Mouse (Mus musculus) CH12.LX (cell line): ENCODE measurements around the gene Lurap1. TPM values are rescaled to one million over a fixed set of nuclear protein-coding genes. Genes with fewer than 3 reads are reported as not detected.
A peak's percentile ranks its signal among the peaks of the same experiment; 100 is the strongest.

Experiments used
- DNase-seq: peaks from one replicate; pipeline ENCODE4 v3.0.0-alpha.2; 2013; ENCODE audit errors: extremely low read depth
- H3K27ac ChIP-seq: 2 replicates; pipeline ENCODE4 v1.5.1; 2012; ENCODE audit warnings: low read depth, mild to moderate bottlenecking, control low read depth, moderate library complexity; ENCODE audit not compliant: insufficient read depth
- H3K27me3 ChIP-seq: replicated peaks from 2 replicates; pipeline ENCODE3; 2012; ENCODE audit warnings: inconsistent platforms
- H3K36me3 ChIP-seq, 2 experiments: replicated peaks in 1 of 2; 2 replicates each; pipeline versions ENCODE3 to v1.6.1; 2012; ENCODE audit warnings: inconsistent platforms in 1 of 2, low read length in 1 of 2, mild to moderate bottlenecking in 1 of 2, mixed read lengths in 1 of 2, moderate library complexity in 1 of 2; ENCODE audit not compliant: control insufficient read depth in 1 of 2, insufficient read depth in 1 of 2
- H3K4me1 ChIP-seq, 2 experiments: 2 replicates each; pipeline ENCODE4 v1.6.1; 2012; ENCODE audit warnings: inconsistent platforms in 1 of 2, moderate library complexity in 1 of 2; ENCODE audit not compliant: insufficient read depth in 2 of 2, control insufficient read depth in 1 of 2
- H3K4me2 ChIP-seq: 2 replicates; pipeline ENCODE4 v1.6.1; 2012; ENCODE audit warnings: low read depth, mild to moderate bottlenecking, control low read depth; ENCODE audit not compliant: poor library complexity, insufficient read depth, severe bottlenecking
- H3K4me3 ChIP-seq, 3 experiments: fragments of 150-350 bp in 1 of 3; sonication (generic) in 1 of 3; replicated peaks in 1 of 3; 2 replicates each; pipeline versions ENCODE3 to v1.5.1; 2011 to 2012; ENCODE audit warnings: low read depth in 2 of 3, low read length in 2 of 3, mild to moderate bottlenecking in 2 of 3, moderate library complexity in 2 of 3, control low read depth in 1 of 3, improper control_type of control experiment in 1 of 3, inconsistent platforms in 1 of 3, mixed read lengths in 1 of 3; ENCODE audit not compliant: poor library complexity in 1 of 3
- H3K79me2 ChIP-seq: replicated peaks from 2 replicates; pipeline ENCODE4 v1.6.1; 2012; ENCODE audit warnings: mild to moderate bottlenecking, moderate library complexity; ENCODE audit not compliant: control insufficient read depth, poor library complexity, insufficient read depth, severe bottlenecking; ENCODE audit errors: extremely low read depth
- H3K9ac ChIP-seq: 2 replicates; pipeline ENCODE4 v1.6.1; 2012; ENCODE audit warnings: low read depth, mild to moderate bottlenecking, control low read depth, moderate library complexity; ENCODE audit not compliant: insufficient read depth
- H3K9me3 ChIP-seq: replicated peaks from 2 replicates; pipeline ENCODE3; 2012; ENCODE audit warnings: low read length, inconsistent platforms, mixed read lengths
- CHD1 ChIP-seq: IDR thresholded peaks from 2 replicates; pipeline ENCODE4 v1.6.1; 2012; ENCODE audit warnings: low read depth, low read length, improper control_type of control experiment, inconsistent platforms
- CHD2 ChIP-seq: IDR thresholded peaks from 2 replicates; pipeline ENCODE4 v1.6.1; 2011; ENCODE audit warnings: low read length, improper control_type of control experiment
- CTCF ChIP-seq, 2 experiments: IDR thresholded peaks in 1 of 2; conservative IDR thresholded peaks in 1 of 2; 2 replicates each; pipeline ENCODE4 v1.5.1; 2011 to 2012; ENCODE audit warnings: low read depth in 2 of 2, low read length in 2 of 2, improper control_type of control experiment in 1 of 2, inconsistent platforms in 1 of 2, mild to moderate bottlenecking in 1 of 2, moderate library complexity in 1 of 2
- E2F4 ChIP-seq: IDR thresholded peaks from 2 replicates; pipeline ENCODE4 v1.6.1; 2011; ENCODE audit warnings: low read depth, low read length, improper control_type of control experiment; ENCODE audit not compliant: insufficient replicate concordance
- EP300 ChIP-seq: IDR thresholded peaks from 2 replicates; pipeline ENCODE4 v1.6.1; 2011; ENCODE audit warnings: low read length, improper control_type of control experiment
- ETS1 ChIP-seq: conservative IDR thresholded peaks from 2 replicates; pipeline ENCODE4 v1.6.1; 2012; ENCODE audit warnings: low read depth, mild to moderate bottlenecking, inconsistent platforms, low read length, improper control_type of control experiment, moderate library complexity
- HCFC1 ChIP-seq: IDR thresholded peaks from 2 replicates; pipeline ENCODE4 v1.6.1; 2012; ENCODE audit warnings: low read depth, mild to moderate bottlenecking, inconsistent platforms, low read length, improper control_type of control experiment
- IRF4 ChIP-seq: IDR thresholded peaks from 2 replicates; pipeline ENCODE4 v1.6.1; 2014; ENCODE audit warnings: low read depth, mild to moderate bottlenecking, inconsistent platforms, low read length, improper control_type of control experiment
- KAT2A ChIP-seq: IDR thresholded peaks from 2 replicates; pipeline ENCODE4 v1.6.1; 2012; ENCODE audit warnings: low read length, improper control_type of control experiment, inconsistent platforms; ENCODE audit not compliant: insufficient replicate concordance
- MAX ChIP-seq: IDR thresholded peaks from 2 replicates; pipeline ENCODE4 v1.6.1; 2011; ENCODE audit warnings: low read length, improper control_type of control experiment
- MAZ ChIP-seq: IDR thresholded peaks from 2 replicates; pipeline ENCODE4 v1.6.1; 2012; ENCODE audit warnings: low read depth, mild to moderate bottlenecking, inconsistent platforms, low read length, improper control_type of control experiment, moderate library complexity
- MEF2A ChIP-seq: IDR thresholded peaks from 2 replicates; pipeline ENCODE4 v1.6.1; 2014; ENCODE audit warnings: low read depth, mild to moderate bottlenecking, inconsistent platforms, low read length, improper control_type of control experiment, borderline replicate concordance
- MYC ChIP-seq: IDR thresholded peaks from 2 replicates; pipeline ENCODE4 v1.6.1; 2011; ENCODE audit warnings: low read depth, mild to moderate bottlenecking, improper control_type of control experiment, low read length
- NELFE ChIP-seq: IDR thresholded peaks from 2 replicates; pipeline ENCODE4 v1.6.1; 2011; ENCODE audit warnings: low read depth, low read length, improper control_type of control experiment
- NRF1 ChIP-seq: IDR thresholded peaks from 2 replicates; pipeline ENCODE4 v1.6.1; 2014; ENCODE audit warnings: low read depth, mild to moderate bottlenecking, inconsistent platforms, low read length, improper control_type of control experiment, moderate library complexity
- POLR2A ChIP-seq: IDR thresholded peaks from 2 replicates; pipeline ENCODE4 v1.6.1; 2011; ENCODE audit warnings: low read depth, mild to moderate bottlenecking, improper control_type of control experiment, low read length
- POLR2AphosphoS2 ChIP-seq: IDR thresholded peaks from 2 replicates; pipeline ENCODE4 v1.6.1; 2011; ENCODE audit warnings: low read depth, low read length, improper control_type of control experiment
- RCOR1 ChIP-seq: conservative IDR thresholded peaks from 2 replicates; pipeline ENCODE4 v1.6.1; 2012; ENCODE audit warnings: low read depth, mild to moderate bottlenecking, inconsistent platforms, low read length, improper control_type of control experiment
- SIN3A ChIP-seq: IDR thresholded peaks from 2 replicates; pipeline ENCODE4 v1.6.1; 2012; ENCODE audit warnings: low read length, improper control_type of control experiment, inconsistent platforms
- SMC3 ChIP-seq: IDR thresholded peaks from 2 replicates; pipeline ENCODE4 v1.6.1; 2011; ENCODE audit warnings: low read depth, low read length, improper control_type of control experiment
- TBP ChIP-seq: conservative IDR thresholded peaks from 2 replicates; pipeline ENCODE4 v1.6.1; 2011; ENCODE audit warnings: low read depth, low read length, improper control_type of control experiment
- TCF12 ChIP-seq: IDR thresholded peaks from 2 replicates; pipeline ENCODE4 v1.6.1; 2014; ENCODE audit warnings: low read depth, mild to moderate bottlenecking, inconsistent platforms, low read length, improper control_type of control experiment
- USF1 ChIP-seq: IDR thresholded peaks from 2 replicates; pipeline ENCODE4 v1.6.1; 2014; ENCODE audit warnings: low read depth, mild to moderate bottlenecking, inconsistent platforms, low read length, improper control_type of control experiment
- USF2 ChIP-seq: conservative IDR thresholded peaks from 2 replicates; pipeline ENCODE4 v1.6.1; 2011; ENCODE audit warnings: low read depth, low read length, improper control_type of control experiment
- ZKSCAN1 ChIP-seq: IDR thresholded peaks from 2 replicates; pipeline ENCODE4 v1.6.1; 2012; ENCODE audit warnings: low read depth, inconsistent platforms, low read length, improper control_type of control experiment, borderline replicate concordance
- ZMIZ1 ChIP-seq: IDR thresholded peaks from 2 replicates; pipeline ENCODE4 v1.6.1; 2012; ENCODE audit warnings: low read depth, mild to moderate bottlenecking, inconsistent platforms, low read length, improper control_type of control experiment
- ZNF384 ChIP-seq: IDR thresholded peaks from 2 replicates; pipeline ENCODE4 v1.6.1; 2012; ENCODE audit warnings: low read depth, low read length, improper control_type of control experiment, inconsistent platforms
- dilution Hi-C: fragments of 300-500 bp; cut with MboI; formaldehyde crosslinking; loops from 2 replicates; pipeline ENCODE4 v1.14.3; 2020; ENCODE audit warnings: low sequenced_read_pairs; ENCODE audit not compliant: extremely low pct_unique_long_range_greater_than_20kb, extremely low pct_ligation_motif_present
- in situ Hi-C: fragments of 300-500 bp; cut with MboI; formaldehyde crosslinking; loops from 3 replicates; pipeline ENCODE4 v1.14.3; 2019; ENCODE audit warnings: low sequenced_read_pairs, low pct_ligation_motif_present, low pct_unique_long_range_greater_than_20kb, mixed read lengths
- polyA plus RNA-seq: library from polyadenylated mRNA; unstranded; fragments of >175 nt; gene quantifications from 2 replicates; pipeline ENCODE4 v1.2.1, GENCODE M21; 2012; ENCODE audit warnings: low read depth; ENCODE audit not compliant: insufficient read length
- total RNA-seq, 2 experiments: library from RNA; depleted of rRNA; stranded (reverse); fragments of 300-350 nt in 1 of 2; fragments of >200 nt in 1 of 2; gene quantifications; 2 replicates each; pipeline ENCODE4 v1.2.3; 2012 to 2014

Gene Lurap1
- total and polyA plus RNA-seq, 3 experiments, result 0.10 TPM; not detected in 2

DNA sequence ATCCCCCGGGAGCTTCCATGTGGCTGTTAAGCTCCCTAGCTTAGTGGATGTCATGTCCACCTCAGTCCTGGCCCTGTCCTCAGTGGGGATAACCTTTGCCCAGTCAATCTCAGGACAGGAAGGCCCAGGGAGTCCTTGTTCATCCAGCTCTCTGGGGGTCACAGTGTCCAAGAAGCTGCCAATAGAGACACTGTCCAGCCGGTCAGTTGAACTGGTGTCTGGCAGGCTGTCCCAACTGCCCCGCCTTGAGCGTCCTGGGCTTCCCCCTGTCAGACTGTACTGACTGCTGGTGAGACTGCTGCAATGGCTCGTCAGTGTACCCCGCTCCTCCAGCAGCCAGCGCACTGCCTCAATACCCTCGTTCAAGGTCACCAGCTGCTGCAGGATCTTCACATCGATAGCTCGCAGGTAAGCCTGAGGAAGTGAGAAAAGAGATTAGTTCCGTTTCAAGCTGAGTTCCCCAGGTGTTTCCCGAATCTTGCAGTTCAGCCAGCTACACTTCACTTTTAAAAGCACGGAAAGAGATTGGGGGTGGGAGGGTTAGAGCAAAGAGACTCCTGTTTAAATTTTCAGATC is 13.6 kb downstream of the Lurap1 start:
- H3K4me2 ChIP-seq, result peak overlapping the region; percentile 8
- H3K36me3 ChIP-seq, result peaks cover 0 to 2% of the 10 kb centered on the region in 2 experiments
- peak overlapping the region in 1 of 3 experiments; percentile 2 for H3K4me3 ChIP-seq
- in situ Hi-C loops (no loop called here), dilution Hi-C loops (no loop called here)
- H3K9me3 ChIP-seq, result no peaks in the 10 kb centered on the region
- H3K79me2 ChIP-seq, result no peaks in the 10 kb centered on the region
- no peak overlapping the region for H3K9ac ChIP-seq
- TF ChIP-seq USF2 (no peak), KAT2A (no peak), TBP (no peak), HCFC1 (no peak), SMC3 (no peak), MAZ (no peak), IRF4 (peak; percentile 83), CHD1 (no peak), E2F4 (no peak), MYC (no peak), CTCF (conservative IDR thresholded peaks at IDR 0.05 in 1 of 2, IDR thresholded peaks at IDR 0.05 in 1 of 2; ENCODE audit: low read depth in 2 of 2, low read length in 2 of 2) (no peak), NELFE (no peak), ZKSCAN1 (no peak), POLR2A (no peak), CHD2 (peak; percentile 55; the same call in 1 of the 2 replicates), MEF2A (0 out of 2 replicates have a peak, but pooled peaks have one; percentile 42), EP300 (peak; percentile 87), TCF12 (peak; percentile 59; the same call in 1 of the 2 replicates), SIN3A (no peak), POLR2AphosphoS2 (no peak), ZNF384 (no peak), NRF1 (no peak), RCOR1 (0 out of 2 replicates have a peak, but pooled peaks have one; percentile 29), ETS1 (peak; percentile 43; the same call in 1 of the 2 replicates), USF1 (no peak), MAX (no peak), ZMIZ1 (no peak)
- H3K27ac ChIP-seq, result no peak overlapping the region
- H3K27me3 ChIP-seq, result peaks cover 3% of the 10 kb centered on the region
- DNase-seq, result peak; percentile 69
- peaks cover 6 to 49% of the 10 kb centered on the region in 2 experiments for H3K4me1 ChIP-seq
